In the genomic region with DNA sequence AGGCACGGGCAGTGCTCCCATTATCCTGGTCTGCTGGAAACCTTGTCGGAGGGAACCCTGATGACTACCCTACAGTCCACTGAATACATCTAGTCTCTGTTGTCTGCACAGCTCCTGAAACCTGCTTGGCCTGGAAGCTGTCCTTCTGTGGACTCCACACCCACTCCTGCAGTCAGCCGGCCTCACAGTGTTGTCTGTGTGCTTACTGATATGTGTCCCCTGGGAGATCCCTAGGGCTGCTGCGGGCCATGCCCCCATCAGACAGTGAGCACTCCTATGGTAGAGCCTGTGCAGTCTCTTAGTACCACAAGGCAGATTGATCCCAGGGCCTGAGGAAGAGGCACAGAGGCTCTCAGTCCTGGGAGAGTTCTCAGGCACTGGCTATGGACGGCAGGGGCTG, we compare ENCODE assay signal across 11 mouse cellular contexts. TPM values are rescaled to one million over a fixed set of nuclear protein-coding genes. Genes with fewer than 3 reads are reported as not detected.
DNase-seq lines count a peak whose midpoint lies in the region; ATAC-seq lines count a peak whose summit lies in the region.
"Had no signal": no experiment of that assay in that cellular context is flagged by ENCODE, and none has a peak within 500 bp of the region (broad histone marks: within the 10 kb centered on the region; RNA-seq: fewer than 3 reads in every experiment).

No protein-coding gene starts in this region.

- intact Hi-C loops in heart, postnatal 10 days (cut with DNase I): no loop called here
- intact Hi-C loops in left cerebral cortex, postnatal 14 days (cut with DNase I): no loop called here

- DNase-seq in heart, adult 11 months: peak; percentile 91
- no peak for DNase-seq in heart, postnatal 10 days
- no peak for DNase-seq in midbrain, embryonic 10.5 days (ENCODE audit: low spot score)
- DNase-seq in frontal cortex, postnatal 36 days (ENCODE audit: low spot score in 2 of 2): no peak
- no peak for DNase-seq in left cerebral cortex, postnatal 14 days (ENCODE audit: low spot score in 2 of 2)
- DNase-seq: right cerebral cortex, postnatal 25 days had no signal

- no peaks in the 10 kb centered on the region for H3K27me3 ChIP-seq in midbrain, embryonic 10.5 days (ENCODE audit: low read depth, poor library complexity, severe bottlenecking)
- no peaks in the 10 kb centered on the region for H3K27me3 ChIP-seq in midbrain, embryonic 13.5 days
- no peaks in the 10 kb centered on the region for H3K27me3 ChIP-seq in liver, embryonic 16.5 days (ENCODE audit: control insufficient read depth, insufficient read depth, low read depth, low read length)

- H3K9me3 ChIP-seq in midbrain, embryonic 10.5 days (replicated peaks): no peaks in the 10 kb centered on the region
- H3K9me3 ChIP-seq in midbrain, embryonic 13.5 days: no peaks in the 10 kb centered on the region
- no peaks in the 10 kb centered on the region for H3K9me3 ChIP-seq in liver, embryonic 16.5 days (replicated peaks; ENCODE audit: control insufficient read depth, low read length)

- no peak overlapping the region for H3K9ac ChIP-seq in midbrain, embryonic 13.5 days (replicated peaks)
- H3K9ac ChIP-seq in liver, embryonic 16.5 days (ENCODE audit: low read depth, low read length): peak overlapping the region; percentile 90

- peaks cover 10% of the 10 kb centered on the region for H3K36me3 ChIP-seq in midbrain, embryonic 10.5 days
- no peaks in the 10 kb centered on the region for H3K36me3 ChIP-seq in midbrain, embryonic 13.5 days
- H3K36me3 ChIP-seq in liver, embryonic 16.5 days (ENCODE audit: control insufficient read depth, insufficient read depth): peaks cover 46% of the 10 kb centered on the region

- H3K27ac ChIP-seq in midbrain, embryonic 10.5 days (replicated peaks): 0 out of 2 replicates have a peak overlapping the region, but pooled peaks have one; percentile 38
- no peak overlapping the region for H3K27ac ChIP-seq in midbrain, embryonic 13.5 days
- H3K27ac ChIP-seq in liver, embryonic 16.5 days (ENCODE audit: low read length): peak overlapping the region; percentile 98

- 87% methylated on average over 5 of the region's 5 CpGs for WGBS in midbrain, embryonic 10.5 days
- 90% methylated on average over 5 of the region's 5 CpGs for WGBS in midbrain, embryonic 13.5 days
- 39% methylated on average over 5 of the region's 5 CpGs for WGBS in liver, embryonic 16.5 days (ENCODE audit: insufficient replicate concordance)

- peaks cover 27% of the 10 kb centered on the region for H3K4me1 ChIP-seq in midbrain, embryonic 10.5 days
- H3K4me1 ChIP-seq in midbrain, embryonic 13.5 days (replicated peaks): peaks cover 11% of the 10 kb centered on the region
- peaks cover 54% of the 10 kb centered on the region for H3K4me1 ChIP-seq in liver, embryonic 16.5 days (ENCODE audit: control insufficient read depth, low read depth, low read length)

- no peak overlapping the region for H3K4me3 ChIP-seq in midbrain, embryonic 10.5 days
- no peak overlapping the region for H3K4me3 ChIP-seq in midbrain, embryonic 13.5 days (replicated peaks)
- H3K4me3 ChIP-seq in liver, embryonic 16.5 days (ENCODE audit: low read depth, low read length): peak overlapping the region; percentile 77

- no peak overlapping the region for H3K4me2 ChIP-seq in midbrain, embryonic 13.5 days (replicated peaks)
- H3K4me2 ChIP-seq in liver, embryonic 16.5 days (ENCODE audit: low read depth, low read length): peak overlapping the region; percentile 96

- ATAC-seq in midbrain, embryonic 13.5 days: no peak
- ATAC-seq in erythroid progenitor cell, adult 5-6 weeks (replicated peaks; ENCODE audit: low FRiP score, poor library complexity, severe bottlenecking): peak; percentile 23
- peak; percentile 40 for ATAC-seq in liver, embryonic 16.5 days (ENCODE audit: low read depth)
- ATAC-seq: hindbrain, embryonic 16.5 days; lung, postnatal 0 days had no signal

RNA-seq across cellular contexts. Expression of a gene that starts 3.2 kb away (rescaled TPM):
- total RNA-seq in heart, postnatal 10 days (2021): 10 to 100 TPM; 16.1 to 22.0 TPM
- 14.6 and 16.2 TPM in 2 replicates for polyA plus RNA-seq in midbrain, embryonic 10.5 days (2016; fragmentation: Nextera tagmentation; extraction: Ambion mirVana)
- 8.5 and 10.7 TPM in 2 replicates for polyA plus RNA-seq in midbrain, embryonic 13.5 days (2015; fragmentation: Nextera tagmentation; extraction: Ambion mirVana)
- total RNA-seq in erythroid progenitor cell, adult 5-6 weeks (2015; ENCODE audit: low replicate concordance): 65.4 and 66.0 TPM in 2 replicates
- 27.2 and 42.7 TPM in 2 replicates for total RNA-seq in erythroid progenitor cell, adult 5-6 weeks (2017; ENCODE audit: low replicate concordance)
- polyA plus RNA-seq in liver, embryonic 16.5 days (2015; fragmentation: Nextera tagmentation; extraction: Ambion mirVana): 12.9 and 14.5 TPM in 2 replicates
- total RNA-seq in left cerebral cortex, postnatal 14 days (2021): 10 to 100 TPM; 17.0 to 17.2 TPM

RNA-seq across cellular contexts. Expression of a gene that starts 6.3 kb away (rescaled TPM):
- 10 to 100 TPM; 89.9 to 97.0 TPM for total RNA-seq in heart, postnatal 10 days (2021)
- polyA plus RNA-seq in midbrain, embryonic 10.5 days (2016; fragmentation: Nextera tagmentation; extraction: Ambion mirVana): 12.0 and 12.8 TPM in 2 replicates
- polyA plus RNA-seq in midbrain, embryonic 13.5 days (2015; fragmentation: Nextera tagmentation; extraction: Ambion mirVana): 4.9 and 5.2 TPM in 2 replicates
- total RNA-seq in erythroid progenitor cell, adult 5-6 weeks (2015; ENCODE audit: low replicate concordance): 865 and 926 TPM in 2 replicates
- 517 and 556 TPM in 2 replicates for total RNA-seq in erythroid progenitor cell, adult 5-6 weeks (2017; ENCODE audit: low replicate concordance)
- 231 and 247 TPM in 2 replicates for polyA plus RNA-seq in liver, embryonic 16.5 days (2015; fragmentation: Nextera tagmentation; extraction: Ambion mirVana)
- 1 to 10 TPM; 7.2 to 7.6 TPM for total RNA-seq in left cerebral cortex, postnatal 14 days (2021)

RNA-seq across cellular contexts. Expression of a gene that starts 48.1 kb away (rescaled TPM):
- 10 to 100 TPM; 54.5 to 62.1 TPM for total RNA-seq in heart, postnatal 10 days (2021)
- polyA plus RNA-seq in midbrain, embryonic 10.5 days (2016; fragmentation: Nextera tagmentation; extraction: Ambion mirVana): 55.7 and 56.3 TPM in 2 replicates
- 75.1 and 75.7 TPM in 2 replicates for polyA plus RNA-seq in midbrain, embryonic 13.5 days (2015; fragmentation: Nextera tagmentation; extraction: Ambion mirVana)
- 268 and 506 TPM in 2 replicates for total RNA-seq in erythroid progenitor cell, adult 5-6 weeks (2015; ENCODE audit: low replicate concordance)
- 686 and 829 TPM in 2 replicates for total RNA-seq in erythroid progenitor cell, adult 5-6 weeks (2017; ENCODE audit: low replicate concordance)
- 48.4 and 50.3 TPM in 2 replicates for polyA plus RNA-seq in liver, embryonic 16.5 days (2015; fragmentation: Nextera tagmentation; extraction: Ambion mirVana)
- 10 to 100 TPM; 78.1 to 81.8 TPM for total RNA-seq in left cerebral cortex, postnatal 14 days (2021)

RNA-seq across cellular contexts. Expression of a gene that starts 57.5 kb away (rescaled TPM):
- 10 to 100 TPM; 10.5 to 10.9 TPM for total RNA-seq in heart, postnatal 10 days (2021)
- 11.8 and 12.6 TPM in 2 replicates for polyA plus RNA-seq in midbrain, embryonic 10.5 days (2016; fragmentation: Nextera tagmentation; extraction: Ambion mirVana)
- 6.2 and 6.3 TPM in 2 replicates for polyA plus RNA-seq in midbrain, embryonic 13.5 days (2015; fragmentation: Nextera tagmentation; extraction: Ambion mirVana)
- 6.1 and 15.5 TPM in 2 replicates for total RNA-seq in erythroid progenitor cell, adult 5-6 weeks (2015; ENCODE audit: low replicate concordance)
- total RNA-seq in erythroid progenitor cell, adult 5-6 weeks (2017; ENCODE audit: low replicate concordance): 6.5 and 10.5 TPM in 2 replicates
- 3.0 and 3.3 TPM in 2 replicates for polyA plus RNA-seq in liver, embryonic 16.5 days (2015; fragmentation: Nextera tagmentation; extraction: Ambion mirVana)
- 10 to 100 TPM; 12.3 to 12.8 TPM for total RNA-seq in left cerebral cortex, postnatal 14 days (2021)

RNA-seq across cellular contexts. Expression of a gene that starts 57.6 kb away (rescaled TPM):
- 1 to 10 TPM; 5.5 to 6.7 TPM for total RNA-seq in heart, postnatal 10 days (2021)
- 2.2 and 3.4 TPM in 2 replicates for polyA plus RNA-seq in midbrain, embryonic 10.5 days (2016; fragmentation: Nextera tagmentation; extraction: Ambion mirVana)
- 2.3 and 3.1 TPM in 2 replicates for polyA plus RNA-seq in midbrain, embryonic 13.5 days (2015; fragmentation: Nextera tagmentation; extraction: Ambion mirVana)
- total RNA-seq in erythroid progenitor cell, adult 5-6 weeks (2015; ENCODE audit: low replicate concordance): 1.7 and 4.7 TPM in 2 replicates
- 5.0 and 6.9 TPM in 2 replicates for total RNA-seq in erythroid progenitor cell, adult 5-6 weeks (2017; ENCODE audit: low replicate concordance)
- 1.3 and 1.4 TPM in 2 replicates for polyA plus RNA-seq in liver, embryonic 16.5 days (2015; fragmentation: Nextera tagmentation; extraction: Ambion mirVana)
- total RNA-seq in left cerebral cortex, postnatal 14 days (2021): 1 to 10 TPM; 7.5 to 9.5 TPM

Comparison
In these comparisons a context has a peak if more than half of its experiments do, and no peak if none do; other contexts are left out.
1. RNA of a gene that starts 6.3 kb away (total RNA-seq): 517 to 926 TPM in erythroid progenitor cell, adult 5-6 weeks and 89.9 to 97.0 TPM in heart, postnatal 10 days; 7.2 to 7.6 TPM in left cerebral cortex, postnatal 14 days; every median in the first group is over 10 times any median in the second.